Comparison of ENCODE assay signal across 1 mouse cellular context in genomic region chr12:102703921-102704408, GRCm38 (mm10).
TF ChIP-seq lines count a peak whose summit lies in the region.

No protein-coding gene starts in this region.

TF ChIP-seq in CH12.LX, 34 proteins besides CTCF, POLR2A, EP300 and RAD21 (continued from another document):
- TF ChIP-seq MYC (IDR thresholded peaks at IDR 0.05; ENCODE audit: low read depth, low read length), result peak; percentile 49; the same call in 1 of the 2 replicates
- TF ChIP-seq MXI1 (IDR thresholded peaks at IDR 0.05; ENCODE audit: low read depth, low read length), result peak; percentile 77
- no peak for TF ChIP-seq BHLHE40 (IDR thresholded peaks at IDR 0.05; ENCODE audit: low read depth, low read length)
- TF ChIP-seq UBTF (IDR thresholded peaks at IDR 0.05; ENCODE audit: low read depth, low read length), result peak; percentile 20; the same call in 1 of the 2 replicates
- peak; percentile 79 for TF ChIP-seq ZKSCAN1 (IDR thresholded peaks at IDR 0.05; ENCODE audit: borderline replicate concordance, low read depth, low read length)
